ENCODE assay signal across 15 mouse cellular contexts in genomic region chr7:110792201-110792600, GRCm38 (mm10).
"Had no signal": no experiment of that assay in that cellular context is flagged by ENCODE, and none has a peak within 500 bp of the region (broad histone marks: within the 10 kb centered on the region; RNA-seq: fewer than 3 reads in every experiment).

No protein-coding gene starts in this region.

- H3K9ac ChIP-seq: liver, embryonic 13.5 days; midbrain, embryonic 13.5 days; neural tube, embryonic 13.5 days had no signal

- ATAC-seq: midbrain, embryonic 13.5 days; midbrain, embryonic 16.5 days had no signal

- H3K4me3 ChIP-seq: left cerebral cortex, adult 2 months; liver, embryonic 13.5 days; megakaryocyte, embryonic 14.5 days; midbrain, embryonic 10.5 days; midbrain, embryonic 13.5 days; myocyte; neural tube, embryonic 13.5 days had no signal

- H3K27ac ChIP-seq: left cerebral cortex, adult 2 months; liver, embryonic 13.5 days; midbrain, embryonic 10.5 days; midbrain, embryonic 13.5 days; neural tube, embryonic 13.5 days; stomach, postnatal 0 days had no signal

- H3K36me3 ChIP-seq: midbrain, embryonic 10.5 days; midbrain, embryonic 13.5 days; neural tube, embryonic 13.5 days had no signal

- H3K27me3 ChIP-seq: liver, embryonic 13.5 days; midbrain, embryonic 13.5 days; neural tube, embryonic 13.5 days had no signal

- H3K4me1 ChIP-seq: midbrain, embryonic 10.5 days; midbrain, embryonic 13.5 days; neural tube, embryonic 13.5 days had no signal

- H3K4me2 ChIP-seq: liver, embryonic 13.5 days; midbrain, embryonic 13.5 days; neural tube, embryonic 13.5 days had no signal

- DNase-seq: kidney, adult 11 months; kidney, postnatal 36 days; layer of hippocampus, postnatal 36 days; liver, embryonic 13.5 days; lung, adult 2 months; thymus, adult 18-20 months; thymus, postnatal 36 days had no signal

- H3K9me3 ChIP-seq: liver, embryonic 13.5 days; megakaryocyte, embryonic 14.5 days; midbrain, embryonic 10.5 days; midbrain, embryonic 13.5 days; neural tube, embryonic 13.5 days had no signal
